Mouse (Mus musculus): ENCODE data around the gene 1700028J19Rik.

1700028J19Rik gene
- long read RNA-seq, experiment 1, partial matches to known transcripts, result 0 of 2 reads
- long read RNA-seq, experiment 1, other reads (novel, unspliced or antisense), result 2 of 2 reads
- long read RNA-seq, experiment 2, partial matches to known transcripts, result 0 of 1 reads
- long read RNA-seq, experiment 2, other reads (novel, unspliced or antisense), result 1 of 1 reads

GRCm38 (mm10) chr7:44246055-44246983 lies at the start of gene 1700028J19Rik, which contains the start of gene 2410002F23Rik:
1700028J19Rik (minus strand) TSS chr7:44246695.
2410002F23Rik (plus strand) TSS chr7:44246722.
- intact Hi-C loops (cut with DNase I), result no loop called here

- intact Hi-C loops (cut with DNase I), result no loop called here
These were observed 44.9 kb upstream of the 1700028J19Rik start for GRCm38 (mm10) chr7:44291418-44291817.

GRCm38 (mm10) chr7:44290986-44291385 lies 44.5 kb upstream of the 1700028J19Rik start:
- intact Hi-C loops (cut with DNase I), result no loop called here

GRCm38 (mm10) chr7:44287760-44288159 lies 41.3 kb upstream of the 1700028J19Rik start:
- intact Hi-C loops (cut with DNase I), result no loop called here

- intact Hi-C loops (cut with DNase I), result no loop called here
These were observed 35.1 kb upstream of the 1700028J19Rik start for GRCm38 (mm10) chr7:44281586-44281985.

- intact Hi-C loops (cut with DNase I), result no loop called here
These were observed 34.5 kb upstream of the 1700028J19Rik start for GRCm38 (mm10) chr7:44280959-44281358.

GRCm38 (mm10) chr7:44277250-44277622 lies 30.7 kb upstream of the 1700028J19Rik start:
- intact Hi-C loops (cut with DNase I), result no loop called here

- intact Hi-C loops (cut with DNase I), result no loop called here
These were observed 30.2 kb upstream of the 1700028J19Rik start for GRCm38 (mm10) chr7:44276461-44277249.

GRCm38 (mm10) chr7:44275546-44275945 lies 29.1 kb upstream of the 1700028J19Rik start:
- intact Hi-C loops (cut with DNase I), result no loop called here

- intact Hi-C loops (cut with DNase I), result no loop called here
These were observed 27.6 kb upstream of the 1700028J19Rik start for GRCm38 (mm10) chr7:44274096-44274495.

GRCm38 (mm10) chr7:44273446-44273845 lies 27.0 kb upstream of the 1700028J19Rik start:
- intact Hi-C loops (cut with DNase I), result no loop called here

GRCm38 (mm10) chr7:44272546-44272945 lies 26.1 kb upstream of the 1700028J19Rik start:
- intact Hi-C loops (cut with DNase I), result no loop called here

GRCm38 (mm10) chr7:44271309-44271708 lies 24.8 kb upstream of the 1700028J19Rik start:
- intact Hi-C loops (cut with DNase I), result no loop called here

- intact Hi-C loops (cut with DNase I), result no loop called here
These were observed 22.9 kb upstream of the 1700028J19Rik start for GRCm38 (mm10) chr7:44269397-44269796.

- intact Hi-C loops (cut with DNase I), result no loop called here
These were observed 21.6 kb upstream of the 1700028J19Rik start for GRCm38 (mm10) chr7:44268117-44268516.

- intact Hi-C loops (cut with DNase I), result loop anchor here (2.0 to 5.0 kb wide), 3 partner anchors 54 to 224 kb away; no protein-coding TSS in a partner anchor
These were observed 16.5 kb upstream of the 1700028J19Rik start for GRCm38 (mm10) chr7:44262791-44263643.

- intact Hi-C loops (cut with DNase I), result loop anchor here (5.0 kb wide), 2 partner anchors 56 to 226 kb away; no protein-coding TSS in a partner anchor
These were observed 14.7 kb upstream of the 1700028J19Rik start, which contains the start of gene Gm15517 for GRCm38 (mm10) chr7:44261147-44261546. Gm15517 (plus strand) TSS chr7:44261447.

GRCm38 (mm10) chr7:44260410-44260809 lies 13.9 kb upstream of the 1700028J19Rik start:
- intact Hi-C loops (cut with DNase I), result loop anchor here (5.0 kb wide), 2 partner anchors 57 to 227 kb away; no protein-coding TSS in a partner anchor

- intact Hi-C loops (cut with DNase I), result no loop called here
These were observed 10.8 kb upstream of the 1700028J19Rik start, which contains the start of gene Acp4 for GRCm38 (mm10) chr7:44257278-44257677. Acp4 (minus strand) TSS chr7:44257378.

- intact Hi-C loops (cut with DNase I), result no loop called here
These were observed 8.4 kb upstream of the 1700028J19Rik start for GRCm38 (mm10) chr7:44254930-44255329.
